ENCODE assay signal across 8 mouse cellular contexts in the genomic region with DNA sequence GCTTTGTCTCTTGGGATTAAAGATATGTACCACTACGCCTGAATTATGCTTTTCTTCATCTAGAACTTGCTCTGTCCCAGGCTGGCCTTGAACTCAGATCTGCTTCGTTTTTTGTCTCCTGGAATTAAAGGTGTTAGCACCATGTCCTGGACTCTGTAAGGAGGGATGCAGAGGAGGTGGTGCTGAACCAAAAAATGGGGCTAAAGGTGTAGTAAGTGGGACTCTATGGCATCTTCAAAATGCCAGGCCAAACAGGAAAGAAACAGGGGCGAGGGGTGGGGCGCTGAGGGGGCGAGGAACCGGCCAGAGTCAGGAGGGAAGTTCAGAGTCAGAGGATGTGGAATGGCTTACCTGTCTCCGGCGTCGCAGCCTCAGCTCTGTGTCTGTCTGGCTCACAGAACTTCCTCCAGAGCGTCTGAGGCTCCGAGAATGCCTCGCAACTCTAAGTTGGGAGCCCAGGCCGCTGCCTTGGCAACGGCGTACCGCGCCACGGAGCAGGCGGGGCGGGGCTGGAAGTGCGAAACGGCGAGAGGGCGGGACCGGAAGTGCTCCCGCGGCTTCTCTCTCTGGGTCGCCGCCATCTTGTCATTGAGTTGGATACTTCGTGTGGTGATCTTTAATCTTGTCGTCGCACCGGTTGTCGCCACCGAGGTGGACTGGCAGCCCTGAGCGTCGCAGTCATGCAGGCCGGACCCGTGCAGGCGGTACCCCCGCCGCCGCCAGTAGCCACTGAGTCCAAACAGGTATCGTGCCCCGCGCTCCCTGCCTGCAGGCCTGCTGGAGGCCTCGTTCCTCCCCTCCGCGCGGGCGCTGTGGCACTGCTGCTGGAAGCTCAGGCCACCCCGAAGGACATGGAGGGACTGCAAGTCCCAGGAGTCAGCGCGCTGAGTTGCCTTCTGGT. TPM values are rescaled to one million over a fixed set of nuclear protein-coding genes. Genes with fewer than 3 reads are reported as not detected.
DNase-seq lines count a peak whose midpoint lies in the region; ATAC-seq lines count a peak whose summit lies in the region.

A gene (minus strand): TSS at position 486 of the 901 bp plus-strand sequence.
A gene (plus strand): TSS at position 543 of the 901 bp plus-strand sequence.

- H3K27me3 ChIP-seq in hindbrain, embryonic 11.5 days (ENCODE audit: control insufficient read depth, insufficient read depth, low read length) = no peaks in the 10 kb centered on the region

- peak within 1 kb of the TSS; percentile 92 for H3K9ac ChIP-seq in hindbrain, embryonic 11.5 days (ENCODE audit: low read depth, low read length)

- no peaks in the 10 kb centered on the region for H3K9me3 ChIP-seq in hindbrain, embryonic 11.5 days (ENCODE audit: control insufficient read depth, low read length)

- WGBS in hindbrain, embryonic 11.5 days = 1% methylated on average over 54 of the region's 54 CpGs

- peaks cover 11% of the 10 kb centered on the region; the same call in 1 of the 2 replicates for H3K4me1 ChIP-seq in hindbrain, embryonic 11.5 days (replicated peaks; ENCODE audit: control insufficient read depth, insufficient read depth, low read length)

- H3K27ac ChIP-seq in hindbrain, embryonic 11.5 days (ENCODE audit: low read depth, low read length) = peak within 1 kb of the TSS; percentile 93

- ATAC-seq in hindbrain, embryonic 11.5 days (ENCODE audit: low FRiP score) = peak; percentile 98

- H3K4me2 ChIP-seq in hindbrain, embryonic 11.5 days (replicated peaks; ENCODE audit: low read depth, low read length) = peak within 1 kb of the TSS; percentile 80

- peak within 1 kb of the TSS; percentile 87 for H3K4me3 ChIP-seq in hindbrain, embryonic 11.5 days (ENCODE audit: low read depth, low read length)

- H3K36me3 ChIP-seq in hindbrain, embryonic 11.5 days (ENCODE audit: control insufficient read depth, insufficient read depth, low read length) = peaks cover 8% of the 10 kb centered on the region

- DNase-seq in MN1 (ENCODE audit: low spot score) = peak; percentile 97
- DNase-seq in cerebellum, adult 9-10 months = peak; percentile 92
- DNase-seq in frontal cortex, adult 2 months (ENCODE audit: extremely low spot score in 1 of 2, low spot score in 1 of 2) = peak; percentile 86 to 95
- peak; percentile 97 for DNase-seq in hindbrain, embryonic 11.5 days (ENCODE audit: low spot score)
- DNase-seq in layer of hippocampus, postnatal 10 days (ENCODE audit: low spot score in 2 of 2) = peak; percentile 93 to 94
- DNase-seq in lung, postnatal 10 days = peak; percentile 96
- peak; percentile 93 for DNase-seq in ovary, postnatal 36 days (ENCODE audit: low spot score)
- peak; percentile 94 for DNase-seq in thymus, postnatal 25 days

RNA-seq across cellular contexts. Expression of the first gene that starts in this region (rescaled TPM):
- 22.5 and 23.8 TPM in 2 replicates for polyA plus RNA-seq in frontal cortex, adult 2 months (2012; rRNA removed)
- 2.7 and 3.5 TPM in 2 replicates for polyA plus RNA-seq in hindbrain, embryonic 11.5 days (2014; fragmentation: Nextera tagmentation; extraction: Ambion mirVana)
- 10 to 100 TPM; 13.4 to 14.6 TPM for total RNA-seq in layer of hippocampus, postnatal 10 days (2021)

RNA-seq across cellular contexts. Expression of the second gene that starts in this region (rescaled TPM):
- 45.6 and 49.0 TPM in 2 replicates for polyA plus RNA-seq in frontal cortex, adult 2 months (2012; rRNA removed)
- 80.7 and 81.1 TPM in 2 replicates for polyA plus RNA-seq in hindbrain, embryonic 11.5 days (2014; fragmentation: Nextera tagmentation; extraction: Ambion mirVana)
- 10 to 100 TPM; 61.1 to 72.9 TPM for total RNA-seq in layer of hippocampus, postnatal 10 days (2021)

Comparison
In these comparisons a context has a peak if more than half of its experiments do, and no peak if none do; other contexts are left out.
1. Peak in every context shown above with its lines: DNase-seq, ATAC-seq, H3K4me3 ChIP-seq and H3K27ac ChIP-seq.